Mouse (Mus musculus) left cerebral cortex, postnatal 10 days (tissue): ENCODE data around the gene Comt. TPM values are rescaled to one million over a fixed set of nuclear protein-coding genes. Genes with fewer than 3 reads are reported as not detected.

ENCODE experiments used
- DNase-seq, 2 experiments: peaks; one replicate each; pipeline ENCODE4 v3.0.0; 2021 to 2022; ENCODE audit warnings: low spot score in 2 of 2, mixed read lengths in 1 of 2; ENCODE audit errors: extremely low spot score in 1 of 2
- intact Hi-C: fragments of 180-260 bp; cut with DNase I; formaldehyde crosslinking; loops from one replicate; pipeline ENCODE4 v1.15.1; 2025
- total RNA-seq, 2 experiments: library from RNA; stranded (reverse); gene quantifications; 2 replicates each; pipeline ENCODE4 v1.2.3; 2021

Comt gene
- total RNA-seq, 2 experiments from 2014 or later, result 65.2 to 66.3 TPM

DNA sequence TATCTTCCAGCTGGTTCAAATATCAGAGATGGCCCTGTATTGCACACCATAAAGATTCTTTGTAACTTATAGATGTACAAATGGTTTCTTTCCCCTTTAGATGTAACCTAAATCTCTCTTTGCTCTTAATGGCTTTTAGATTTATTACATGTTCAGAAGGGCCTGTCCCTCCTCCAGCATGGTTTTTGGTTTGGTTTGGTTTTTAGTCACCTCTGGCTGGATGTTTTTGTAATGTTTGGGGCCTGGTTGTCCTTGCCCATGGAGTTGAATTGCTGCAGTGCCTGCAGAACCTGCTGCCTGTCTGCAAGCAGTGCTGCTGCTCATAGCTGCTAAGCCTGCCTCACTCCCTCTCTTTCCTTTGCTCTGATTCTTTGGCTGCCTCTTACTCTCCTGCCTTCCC, 20.6 kb upstream of the Comt start:
- intact Hi-C loops, result loop anchor here (10.0 kb wide), 1 partner anchor 348 kb away; no protein-coding TSS in a partner anchor
- DNase-seq, result no peak

GRCm38 (mm10) chr16:18443385-18443841, 16.8 kb upstream of the Comt start:
- intact Hi-C loops, result loop anchor here (2.0 to 10.0 kb wide), 2 partner anchors 173 to 351 kb away; no protein-coding TSS in a partner anchor
- peak; percentile 93 to 95 for DNase-seq

DNA sequence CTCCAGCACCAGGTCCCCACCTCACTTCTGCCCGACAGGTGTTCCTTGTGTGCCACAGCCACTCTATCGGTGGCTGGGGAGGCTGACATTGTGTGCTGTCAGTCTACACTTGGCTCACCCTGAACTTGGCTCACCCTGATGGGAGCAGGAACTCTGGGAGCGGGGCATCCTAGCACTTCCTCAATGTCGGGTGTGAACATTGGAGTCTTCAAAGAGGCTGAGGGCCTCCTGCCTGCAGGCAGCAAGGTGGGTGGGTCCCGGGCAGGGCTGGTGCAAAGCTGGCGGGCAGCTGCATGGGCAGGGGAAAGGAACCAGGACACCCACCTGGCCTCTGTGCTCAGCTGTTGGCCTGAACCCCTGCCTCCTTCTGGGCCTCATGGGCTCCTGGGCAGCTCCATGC, 9.5 kb upstream of the Comt start:
- DNase-seq, result no peak
- intact Hi-C loops, result no loop called here

- intact Hi-C loops, result no loop called here
- no peak for DNase-seq
These were observed 6.8 kb upstream of the Comt start for GRCm38 (mm10) chr16:18433341-18433920.

- DNase-seq, result no peak
- intact Hi-C loops, result no loop called here
These were observed 4.1 kb upstream of the Comt start for GRCm38 (mm10) chr16:18430641-18431212.

DNA sequence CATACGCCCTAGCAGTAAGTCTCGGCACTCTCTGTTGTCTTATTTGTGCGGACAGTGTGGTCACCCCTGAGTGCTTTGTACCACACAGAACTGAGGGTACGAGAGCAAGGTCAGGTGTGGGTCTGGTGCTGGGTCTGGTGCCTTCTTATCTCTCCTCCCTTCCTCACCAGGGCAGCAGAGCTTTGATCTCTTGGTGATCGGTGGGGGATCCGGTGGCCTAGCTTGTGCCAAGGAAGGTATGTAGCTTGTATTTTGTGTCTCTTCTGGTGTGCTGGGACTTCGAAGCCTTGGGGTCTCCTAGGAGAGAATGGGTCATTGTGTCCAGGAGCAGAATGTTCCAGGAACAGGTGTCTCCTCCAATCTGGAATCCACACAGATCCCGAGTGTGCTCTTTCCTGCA, 3.0 kb upstream of the Comt start:
- intact Hi-C loops, result no loop called here
- no peak for DNase-seq

- intact Hi-C loops, result no loop called here
- no peak for DNase-seq
These were observed 1.9 kb upstream of the Comt start for GRCm38 (mm10) chr16:18428516-18429042.

GRCm38 (mm10) chr16:18428011-18428515, 1.4 kb upstream of the Comt start:
- intact Hi-C loops, result no loop called here
- no peak for DNase-seq

GRCm38 (mm10) chr16:18426215-18426791, 349 bp downstream of the Comt start, which contains the start of gene Txnrd2:
Gene Txnrd2, plus strand, starts transcription at chr16:18426384.
- DNase-seq, result peak; percentile 65 to 91
- intact Hi-C loops, result no loop called here

- intact Hi-C loops, result no loop called here
- no peak for DNase-seq
These were observed 1.0 kb downstream of the Comt start for GRCm38 (mm10) chr16:18425475-18426214.

DNA sequence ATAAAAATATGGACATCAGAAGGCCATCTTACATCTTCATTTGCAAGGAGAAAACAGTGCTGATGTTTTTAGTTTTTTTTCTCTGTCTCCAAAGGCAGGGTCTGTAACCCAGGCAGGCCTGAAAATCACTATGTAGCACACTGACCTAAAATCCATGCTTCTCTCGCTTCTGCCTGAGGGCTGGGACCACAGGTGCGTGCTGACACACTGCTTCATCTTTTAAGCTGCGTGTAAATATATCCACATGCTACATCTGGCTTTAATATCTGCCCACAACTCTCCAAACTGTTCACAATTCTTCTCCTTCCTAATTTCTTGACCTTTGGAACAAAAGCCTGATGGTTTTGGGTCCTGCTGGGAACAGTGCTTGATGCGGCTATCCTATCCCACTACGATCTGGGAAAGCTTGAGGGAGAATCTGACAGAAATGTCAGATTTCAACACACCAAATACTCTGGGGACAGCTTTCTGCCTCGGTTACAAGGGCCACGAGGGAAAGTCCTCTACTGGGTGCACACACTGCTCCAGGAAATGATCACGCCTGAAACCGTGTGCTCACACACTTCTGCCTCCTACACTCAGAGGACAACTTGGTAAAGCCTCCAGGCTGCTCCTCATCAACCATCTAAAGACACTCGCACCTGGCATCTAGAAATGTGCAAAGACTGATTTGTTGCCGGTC, 2.1 kb downstream of the Comt start:
- intact Hi-C loops, result loop anchor here (5.0 kb wide), 1 partner anchor 77 kb away; the partner anchor contains the start of genes Arvcf and Tango2
- DNase-seq, result no peak

DNA sequence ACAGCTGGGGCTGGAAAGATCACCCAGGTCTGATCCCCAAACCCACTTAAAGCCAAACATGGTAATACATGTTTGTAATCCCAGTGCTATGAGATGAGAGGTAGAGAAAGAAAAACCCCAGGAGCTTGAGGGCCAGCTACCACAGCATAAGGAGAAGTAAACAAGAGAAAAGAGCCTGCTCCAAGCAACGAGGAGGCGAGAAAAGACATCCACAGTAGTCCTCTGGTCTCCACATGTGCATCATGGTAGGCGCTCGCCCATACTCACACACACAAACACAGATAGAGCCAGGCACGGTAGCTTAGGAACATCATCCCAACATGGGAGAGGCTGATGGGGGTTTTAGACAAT, 2.8 kb downstream of the Comt start:
- no peak for DNase-seq
- intact Hi-C loops, result loop anchor here (5.0 kb wide), 1 partner anchor 77 kb away; the partner anchor contains the start of genes Arvcf and Tango2

- intact Hi-C loops, result loop anchor here (5.0 kb wide), 1 partner anchor 76 kb away; the partner anchor contains the start of genes Arvcf and Tango2
- no peak for DNase-seq
These were observed 3.3 kb downstream of the Comt start for GRCm38 (mm10) chr16:18423203-18423914.

GRCm38 (mm10) chr16:18420571-18420970, 6.1 kb downstream of the Comt start:
- intact Hi-C loops, result loop anchor here (5.0 kb wide), 1 partner anchor 73 kb away; the partner anchor contains the start of genes Arvcf and Tango2
- no peak for DNase-seq

DNA sequence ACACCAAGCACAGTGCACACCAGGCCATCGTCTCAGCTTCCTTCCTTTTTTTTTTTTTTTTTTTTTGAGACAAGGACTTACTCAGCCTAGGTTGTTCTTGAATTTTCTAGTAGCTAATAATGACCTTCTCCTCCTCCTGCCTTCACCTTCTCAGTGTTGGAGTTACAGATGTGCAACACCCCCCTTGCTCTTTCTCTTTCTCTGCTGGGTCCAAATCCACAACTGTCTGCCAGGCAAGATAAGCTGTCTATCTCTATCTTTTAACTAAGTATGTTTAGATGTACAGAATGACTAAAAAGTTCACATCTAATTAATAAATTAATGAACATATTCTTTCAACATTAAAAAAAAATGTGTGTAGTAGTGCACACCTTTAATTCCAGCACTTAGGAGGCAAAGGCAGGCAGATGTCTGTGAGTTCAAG, 7.0 kb downstream of the Comt start:
- intact Hi-C loops, result loop anchor here (5.0 kb wide), 1 partner anchor 72 kb away; the partner anchor contains the start of genes Arvcf and Tango2
- no peak for DNase-seq

DNA sequence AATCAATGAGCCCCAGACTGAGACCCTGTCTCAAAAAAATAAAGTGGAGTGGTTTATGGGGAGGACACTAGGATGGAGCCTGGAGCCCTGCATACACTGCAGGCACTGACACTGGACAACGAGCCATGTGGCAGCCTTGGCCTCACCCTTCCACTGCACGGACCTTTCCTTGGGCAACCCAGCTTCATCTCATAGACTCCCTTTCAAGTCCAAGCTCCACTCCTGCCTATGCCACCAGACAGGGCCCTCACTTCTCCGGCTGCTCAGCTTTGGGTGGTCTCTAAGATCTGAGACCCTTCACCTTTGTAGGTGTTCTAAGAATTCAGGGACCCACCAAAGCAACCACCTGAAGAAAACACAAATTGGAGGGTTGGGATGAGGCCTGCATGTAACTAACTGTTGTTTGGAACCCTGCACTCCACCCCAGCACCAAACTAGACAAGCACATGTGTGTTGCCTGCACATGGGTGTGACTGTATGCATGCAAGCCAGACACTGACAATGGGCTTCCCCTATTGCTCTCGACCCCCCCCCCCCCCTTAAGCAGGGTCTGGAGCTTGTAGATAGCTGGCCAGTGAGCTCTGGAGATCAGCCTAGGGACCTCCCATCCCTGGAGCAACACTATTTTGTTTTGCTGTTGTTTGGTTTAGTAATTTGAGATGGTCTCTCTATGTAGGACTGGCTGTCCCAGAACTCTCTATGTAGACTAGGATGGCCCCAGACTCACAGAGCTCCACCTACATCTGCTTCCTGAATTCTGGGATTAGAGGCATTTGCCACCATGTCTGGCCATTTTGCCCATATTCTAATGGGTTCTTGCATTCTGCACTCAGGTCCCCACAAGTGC, 7.7 kb downstream of the Comt start:
- intact Hi-C loops, result no loop called here
- DNase-seq, result no peak

GRCm38 (mm10) chr16:18417491-18417890, 9.2 kb downstream of the Comt start:
- intact Hi-C loops, result no loop called here

More at GRCm38 (mm10) chr16:18417491-18417890, 9.2 kb downstream of the Comt start:
- no peak for DNase-seq
